Mouse (Mus musculus) monocyte, adult 2 months (primary cell): ENCODE results near the gene Rnaseh1.

Experiments
- DNase-seq, 2 experiments: peaks; one replicate each; pipeline ENCODE4 v3.0.0; 2022; ENCODE audit warnings: low spot score in 2 of 2, low read depth in 1 of 2

Rnaseh1 gene

DNA sequence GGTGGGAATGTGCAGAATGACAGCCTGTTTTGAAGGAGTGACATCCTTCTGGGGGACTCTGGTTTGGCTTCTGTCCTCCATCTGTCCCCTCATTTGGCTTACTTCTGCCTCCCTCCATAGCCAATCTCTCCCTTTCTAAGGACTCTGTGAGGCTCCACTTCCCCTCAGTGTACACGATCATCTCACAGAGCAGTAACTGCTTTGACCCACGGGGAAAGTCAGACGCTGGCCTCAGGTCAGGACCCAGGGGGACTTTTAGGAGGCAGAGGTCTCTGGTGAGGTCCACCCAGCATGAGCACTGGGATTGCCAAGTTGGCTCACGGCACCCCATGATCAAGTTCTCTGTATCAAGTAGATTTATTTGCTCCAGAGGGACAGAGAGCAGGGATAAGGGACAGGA, 58.8 kb downstream of the Rnaseh1 start:
- DNase-seq: no peak
